Mouse (Mus musculus) ES-E14 (cell line): ENCODE measurements around the gene Gm10160. TPM values are rescaled to one million over a fixed set of nuclear protein-coding genes. Genes with fewer than 3 reads are reported as not detected.

ENCODE experiments used
- DNase-seq: peaks from one replicate; pipeline ENCODE4 v3.0.0-alpha.2; 2013; ENCODE audit warnings: low read depth, low spot score
- H3K27ac ChIP-seq: 2 replicates; pipeline ENCODE4 v1.5.1; 2012; ENCODE audit warnings: low read depth, mild to moderate bottlenecking, low read length, moderate library complexity, mixed read lengths; ENCODE audit not compliant: poor library complexity, insufficient read depth, severe bottlenecking
- H3K36me3 ChIP-seq: 2 replicates; pipeline ENCODE4 v1.6.1; 2012; ENCODE audit warnings: mild to moderate bottlenecking, low read length, moderate library complexity, mixed read lengths; ENCODE audit not compliant: control insufficient read depth, poor library complexity, insufficient read depth, severe bottlenecking
- H3K4me1 ChIP-seq, 2 experiments: fragments of 150-350 bp in 1 of 2; sonication (generic) in 1 of 2; 2 replicates each; pipeline ENCODE4 v1.6.1; 2012; ENCODE audit warnings: low read length in 2 of 2, mild to moderate bottlenecking in 1 of 2, mixed read lengths in 1 of 2; ENCODE audit not compliant: control insufficient read depth in 2 of 2, insufficient read depth in 2 of 2, poor library complexity in 1 of 2
- H3K4me3 ChIP-seq, 2 experiments: fragments of 150-350 bp in 1 of 2; sonication (generic) in 1 of 2; 2 replicates each; pipeline ENCODE4 v1.5.1; 2012; ENCODE audit warnings: low read length in 2 of 2, low read depth in 1 of 2, mild to moderate bottlenecking in 1 of 2, mixed read lengths in 1 of 2; ENCODE audit not compliant: insufficient read depth in 1 of 2, poor library complexity in 1 of 2, severe bottlenecking in 1 of 2
- H3K9ac ChIP-seq: 2 replicates; pipeline ENCODE4 v1.6.1; 2012; ENCODE audit warnings: low read depth, mild to moderate bottlenecking, low read length, mixed read lengths; ENCODE audit not compliant: poor library complexity, insufficient read depth, severe bottlenecking
- H3K9me3 ChIP-seq: fragments of 150-350 bp; sonication (generic); 2 replicates; pipeline ENCODE4 v1.6.1; 2012; ENCODE audit warnings: low read depth, mild to moderate bottlenecking, low read length; ENCODE audit not compliant: control insufficient read depth, insufficient read depth
- CHD2 ChIP-seq: IDR thresholded peaks from 2 replicates; pipeline ENCODE4 v1.6.1; 2014; ENCODE audit warnings: mild to moderate bottlenecking, low read depth, low read length, inconsistent platforms
- HCFC1 ChIP-seq: IDR thresholded peaks from 2 replicates; pipeline ENCODE4 v1.6.1; 2012; ENCODE audit warnings: low read length, inconsistent platforms, borderline replicate concordance; ENCODE audit not compliant: insufficient read depth
- MAFK ChIP-seq: IDR thresholded peaks from 2 replicates; pipeline ENCODE4 v1.6.1; 2014; ENCODE audit warnings: mild to moderate bottlenecking, low read depth, low read length, inconsistent platforms; ENCODE audit not compliant: insufficient read depth
- ZC3H11A ChIP-seq: IDR thresholded peaks from 2 replicates; pipeline ENCODE4 v1.6.1; 2012; ENCODE audit warnings: low read depth, mild to moderate bottlenecking, inconsistent platforms, low read length, borderline replicate concordance
- ZNF384 ChIP-seq: IDR thresholded peaks from 2 replicates; pipeline ENCODE4 v1.6.1; 2012; ENCODE audit warnings: low read depth, low read length, inconsistent platforms
- in situ Hi-C, 2 experiments: fragments of 600-800 bp; cut with MboI; formaldehyde crosslinking; loops; one replicate each; pipeline ENCODE4 v1.15.1; 2025; ENCODE audit warnings: low sequenced_read_pairs in 2 of 2, inconsistent platforms in 1 of 2; ENCODE audit not compliant: unreplicated experiment in 2 of 2
- total RNA-seq: library from RNA; depleted of rRNA; stranded (reverse); fragments of 300-350 nt; gene quantifications from 2 replicates; pipeline ENCODE4 v1.2.3, GENCODE M21; 2012

Gene Gm10160
- total RNA-seq, 1 experiment, result not detected

DNA sequence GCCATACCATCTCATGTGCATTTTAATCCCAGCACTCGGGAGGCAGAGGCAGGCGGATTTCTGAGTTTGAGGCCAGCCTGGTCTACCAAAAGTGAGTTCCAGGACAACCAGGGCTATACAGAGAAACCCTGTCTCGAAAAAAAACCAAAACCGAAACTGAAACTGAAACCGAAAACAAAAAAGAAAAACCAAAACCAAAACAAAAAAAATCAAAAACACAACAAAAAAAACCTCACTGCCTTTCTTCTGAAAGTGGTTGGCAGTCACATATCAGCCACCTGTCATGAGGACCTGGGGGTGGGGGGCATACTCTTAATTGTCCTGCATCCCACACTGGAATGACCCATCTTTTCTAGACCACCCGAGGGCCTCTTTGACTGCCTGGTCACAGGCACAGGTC, 9.0 kb upstream of the Gm10160 start:
- no peak for TF ChIP-seq CHD2
- no peak for TF ChIP-seq ZNF384
- no peak for TF ChIP-seq ZC3H11A
- TF ChIP-seq MAFK, result no peak
- no peak for TF ChIP-seq HCFC1
- Histone ChIP-seq H3K4me3 (no peak overlapping the region), H3K9ac (no peak overlapping the region), H3K27ac (no peak overlapping the region), H3K4me1 (peaks cover 12 to 19% of the 10 kb centered on the region in 2 experiments), H3K9me3 (no peaks in the 10 kb centered on the region), H3K36me3 (no peaks in the 10 kb centered on the region)
- no peak for DNase-seq
- in situ Hi-C loops, result no loop called here

DNA sequence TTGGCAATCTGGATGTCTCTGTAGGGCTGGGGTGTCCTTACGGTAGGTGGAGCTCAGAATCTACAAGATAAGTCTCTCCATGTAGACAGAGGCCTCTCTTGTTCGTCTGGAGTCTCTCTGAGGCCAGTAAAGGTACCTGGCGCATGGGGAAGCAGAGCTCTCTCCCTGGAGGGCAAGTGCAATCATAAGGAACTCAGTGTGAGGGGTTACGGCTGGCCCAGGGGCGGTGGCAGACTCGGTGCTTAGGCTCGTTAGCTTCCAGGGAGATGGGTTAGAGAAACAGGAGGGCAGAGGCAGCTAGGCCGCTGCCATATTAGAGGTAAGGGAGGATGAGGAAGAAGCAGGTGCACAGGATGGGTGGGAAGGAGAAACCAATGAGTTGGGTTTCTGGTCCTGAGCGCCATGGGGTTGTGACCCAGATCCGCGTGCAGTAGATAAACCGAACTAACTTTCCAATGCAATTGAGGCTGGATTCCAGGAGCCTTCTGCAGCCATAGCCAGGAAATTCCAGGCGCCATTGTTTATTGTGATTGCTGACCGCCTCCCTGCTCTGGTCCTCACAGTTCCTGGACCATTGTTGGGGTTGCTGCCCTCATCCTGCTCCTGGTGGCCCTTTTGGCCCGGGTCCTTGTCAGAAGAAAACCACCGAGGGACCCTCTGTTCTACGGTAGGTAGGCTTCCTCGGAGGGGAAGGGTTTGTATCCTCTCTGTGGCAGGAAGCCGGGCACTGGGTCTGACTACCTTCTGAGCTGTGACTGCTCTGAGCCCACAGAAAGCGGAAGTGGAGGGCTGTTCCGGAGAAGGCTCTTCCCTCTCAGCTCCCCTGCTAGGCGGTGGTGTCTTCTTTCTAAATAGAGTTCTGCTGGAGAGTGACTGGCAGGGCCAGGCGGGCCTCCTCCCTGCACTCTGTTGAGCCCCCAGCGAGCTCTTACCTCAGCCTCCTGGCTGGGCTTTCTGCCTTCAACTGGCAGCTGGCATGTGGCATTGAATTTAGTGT, 7.3 kb upstream of the Gm10160 start:
- in situ Hi-C loops, result no loop called here
- Histone ChIP-seq H3K9me3 (no peaks in the 10 kb centered on the region), H3K27ac (no peak overlapping the region), H3K4me1 (peaks cover 7 to 20% of the 10 kb centered on the region in 2 experiments), H3K4me3 (no peak overlapping the region), H3K9ac (no peak overlapping the region), H3K36me3 (no peaks in the 10 kb centered on the region)
- no peak for DNase-seq
- no peak for TF ChIP-seq ZC3H11A
- TF ChIP-seq MAFK, result no peak
- TF ChIP-seq ZNF384, result no peak
- no peak for TF ChIP-seq CHD2
- no peak for TF ChIP-seq HCFC1

GRCm38 (mm10) chr7:81861921-81862320, 6.3 kb upstream of the Gm10160 start:
- TF ChIP-seq ZNF384 (no peak), HCFC1 (no peak), ZC3H11A (no peak), MAFK (no peak), CHD2 (no peak)
- Histone ChIP-seq H3K27ac (no peak overlapping the region), H3K36me3 (no peaks in the 10 kb centered on the region), H3K4me3 (no peak overlapping the region), H3K9ac (no peak overlapping the region), H3K4me1 (peaks cover 7 to 15% of the 10 kb centered on the region in 2 experiments), H3K9me3 (no peaks in the 10 kb centered on the region)
- DNase-seq, result no peak
- in situ Hi-C loops, result no loop called here

DNA sequence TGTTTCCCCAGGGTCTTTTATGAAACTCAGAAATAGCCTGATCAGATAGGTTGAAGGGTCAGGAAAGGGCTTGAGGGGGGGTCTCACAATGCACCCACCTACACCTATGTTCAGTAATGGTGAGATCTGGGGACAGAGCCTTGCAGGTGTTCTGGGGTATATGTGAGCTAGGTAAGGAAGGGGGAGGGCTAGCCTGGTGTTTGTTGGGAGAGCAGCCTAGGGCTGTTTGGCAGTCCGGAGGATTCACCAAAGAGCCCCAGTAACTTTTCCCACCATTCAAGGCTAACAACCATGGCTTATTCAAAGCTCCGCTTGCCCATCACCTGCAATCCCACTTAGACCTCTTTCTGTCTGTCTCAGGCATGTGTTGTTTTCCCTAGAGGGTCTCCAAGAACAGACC, 5.9 kb upstream of the Gm10160 start:
- TF ChIP-seq CHD2 (no peak), ZC3H11A (no peak), ZNF384 (no peak), MAFK (no peak), HCFC1 (no peak)
- in situ Hi-C loops, result no loop called here
- Histone ChIP-seq H3K9ac (no peak overlapping the region), H3K4me3 (no peak overlapping the region), H3K9me3 (no peaks in the 10 kb centered on the region), H3K36me3 (no peaks in the 10 kb centered on the region), H3K27ac (no peak overlapping the region), H3K4me1 (peaks cover 7 to 11% of the 10 kb centered on the region in 2 experiments)
- no peak for DNase-seq

DNA sequence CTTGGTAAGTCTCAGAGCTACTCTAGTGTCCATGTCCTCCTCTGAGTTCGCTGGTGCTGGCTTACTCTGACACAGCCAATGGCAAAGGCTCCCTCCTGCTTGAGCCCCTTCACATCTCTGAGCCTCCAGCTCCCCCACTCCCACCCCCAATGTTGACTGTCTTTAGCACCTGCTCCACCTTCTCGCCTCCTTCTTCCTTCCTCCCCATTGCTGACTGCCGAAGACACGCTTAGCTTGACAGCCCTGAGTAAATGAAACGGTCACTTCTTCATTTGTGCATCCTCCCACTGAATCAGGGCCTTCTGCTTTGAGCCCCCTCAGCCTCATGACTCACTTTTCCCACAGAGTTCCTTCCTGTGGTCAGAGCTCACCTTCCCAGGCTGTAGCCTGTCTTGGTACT, 5.4 kb upstream of the Gm10160 start:
- peaks cover 7 to 10% of the 10 kb centered on the region in 2 experiments for H3K4me1 ChIP-seq
- no peak overlapping the region for H3K9ac ChIP-seq
- no peak overlapping the region for H3K4me3 ChIP-seq
- TF ChIP-seq ZNF384, result no peak
- TF ChIP-seq ZC3H11A, result no peak
- TF ChIP-seq HCFC1, result no peak
- TF ChIP-seq MAFK, result no peak
- TF ChIP-seq CHD2, result no peak
- in situ Hi-C loops, result no loop called here
- H3K27ac ChIP-seq, result no peak overlapping the region
- no peak for DNase-seq
- no peaks in the 10 kb centered on the region for H3K36me3 ChIP-seq
- no peaks in the 10 kb centered on the region for H3K9me3 ChIP-seq
